Mouse (Mus musculus) limb, embryonic 11.5 days (tissue): ENCODE results near the gene B3gnt6. TPM values are rescaled to one million over a fixed set of nuclear protein-coding genes. Genes with fewer than 3 reads are reported as not detected.

Experiments used
- ATAC-seq: fragments of 200-750 bp; cut with Nextera tagmentation; 2 replicates; pipeline ENCODE4 v1.8.0; 2017; ENCODE audit warnings: low read depth; ENCODE audit not compliant: insufficient number of reproducible peaks, low FRiP score, low TSS enrichment
- DNase-seq: peaks from one replicate; pipeline ENCODE4 v3.0.0-alpha.2; 2015; ENCODE audit warnings: low spot score
- H3K27ac ChIP-seq: fragments of 300-500 bp; sonication (generic); replicated peaks from 2 replicates; pipeline ENCODE4 v1.5.1; 2014; ENCODE audit warnings: low read depth, mild to moderate bottlenecking, low read length
- H3K27me3 ChIP-seq: fragments of 300-500 bp; sonication (generic); 2 replicates; pipeline ENCODE4 v1.6.1; 2014; ENCODE audit warnings: mild to moderate bottlenecking, low read length, mixed read lengths; ENCODE audit not compliant: control insufficient read depth, insufficient read depth
- H3K36me3 ChIP-seq: fragments of 300-500 bp; sonication (generic); 2 replicates; pipeline ENCODE4 v1.6.1; 2014; ENCODE audit warnings: mild to moderate bottlenecking, low read length, moderate library complexity, mixed read lengths; ENCODE audit not compliant: control insufficient read depth, insufficient read depth
- H3K4me1 ChIP-seq: fragments of 300-500 bp; sonication (generic); 2 replicates; pipeline ENCODE4 v1.6.1; 2014; ENCODE audit warnings: low read length, mixed read lengths; ENCODE audit not compliant: control insufficient read depth, insufficient read depth
- H3K4me2 ChIP-seq: fragments of 300-500 bp; sonication (generic); 2 replicates; pipeline ENCODE4 v1.6.1; 2014; ENCODE audit warnings: low read depth, mild to moderate bottlenecking, moderate library complexity; ENCODE audit not compliant: severe bottlenecking
- H3K4me3 ChIP-seq: fragments of 300-500 bp; sonication (generic); 2 replicates; pipeline ENCODE4 v1.5.1; 2014; ENCODE audit warnings: low read depth, low read length
- H3K9ac ChIP-seq: fragments of 300-500 bp; sonication (generic); 2 replicates; pipeline ENCODE4 v1.6.1; 2014; ENCODE audit warnings: mild to moderate bottlenecking, low read length
- H3K9me3 ChIP-seq: fragments of 300-500 bp; sonication (generic); 2 replicates; pipeline ENCODE4 v1.6.1; 2016; ENCODE audit warnings: low read length; ENCODE audit not compliant: control insufficient read depth
- WGBS: fragments of 180-500 bp; shearing (Covaris S2); extraction: QIAGEN DNeasy Blood & Tissue Kit; methylation state at CpG from one replicate; pipeline ENCODE4 v1.1.7; 2014; 5-methylcytosine and 5-hydroxymethylcytosine counted together
- polyA plus RNA-seq: library from polyadenylated mRNA; unstranded; fragments of >200 nt; fragmentation: Nextera tagmentation; extraction: Ambion mirVana; gene quantifications from 2 replicates; pipeline ENCODE4 v1.2.1, GENCODE M21; 2014

B3gnt6 gene
- polyA plus RNA-seq, 1 experiment from 2014 or later, result not detected

GRCm38 (mm10) chr7:98160041-98160740 lies 39.1 kb downstream of the B3gnt6 start:
- Histone ChIP-seq H3K27ac (no peak overlapping the region), H3K4me3 (no peak overlapping the region), H3K4me2 (no peak overlapping the region), H3K9me3 (no peaks in the 10 kb centered on the region), H3K4me1 (peaks cover 17% of the 10 kb centered on the region), H3K9ac (no peak overlapping the region), H3K36me3 (no peaks in the 10 kb centered on the region; the same call in 1 of the 2 replicates), H3K27me3 (no peaks in the 10 kb centered on the region)
- WGBS, result 55% methylated on average over 8 of the region's 8 CpGs
- ATAC-seq (no peak), DNase-seq (no peak)

GRCm38 (mm10) chr7:98158481-98158880 lies 40.8 kb downstream of the B3gnt6 start:
- H3K27ac ChIP-seq, result no peak overlapping the region
- H3K27me3 ChIP-seq, result no peaks in the 10 kb centered on the region
- ATAC-seq (no peak), DNase-seq (peak; percentile 46)
- H3K4me1 ChIP-seq, result peaks cover 12% of the 10 kb centered on the region
- no peaks in the 10 kb centered on the region; the same call in 1 of the 2 replicates for H3K36me3 ChIP-seq
- H3K9me3 ChIP-seq, result no peaks in the 10 kb centered on the region
- no peak overlapping the region for H3K4me2 ChIP-seq
- no peak overlapping the region for H3K4me3 ChIP-seq
- no peak overlapping the region for H3K9ac ChIP-seq
- WGBS, result 38% methylated on average over 8 of the region's 8 CpGs

- Histone ChIP-seq H3K36me3 (no peaks in the 10 kb centered on the region; the same call in 1 of the 2 replicates), H3K4me1 (peaks cover 12% of the 10 kb centered on the region), H3K4me2 (no peak overlapping the region), H3K4me3 (no peak overlapping the region), H3K27me3 (no peaks in the 10 kb centered on the region), H3K9ac (no peak overlapping the region), H3K9me3 (no peaks in the 10 kb centered on the region), H3K27ac (no peak overlapping the region)
- 59% methylated on average over 5 of the region's 5 CpGs for WGBS
- ATAC-seq, result no peak
- no peak for DNase-seq
Observed at GRCm38 (mm10) chr7:98157636-98158332, 41.5 kb downstream of the B3gnt6 start.

GRCm38 (mm10) chr7:98156280-98156665 lies 43.0 kb downstream of the B3gnt6 start:
- H3K4me1 ChIP-seq, result peaks cover 15% of the 10 kb centered on the region
- H3K4me2 ChIP-seq, result no peak overlapping the region
- no peak overlapping the region for H3K4me3 ChIP-seq
- ATAC-seq (no peak), DNase-seq (no peak)
- no peaks in the 10 kb centered on the region; the same call in 1 of the 2 replicates for H3K36me3 ChIP-seq
- H3K9me3 ChIP-seq, result no peaks in the 10 kb centered on the region
- H3K27ac ChIP-seq, result no peak overlapping the region
- 64% methylated on average over 3 of the region's 3 CpGs for WGBS
- H3K9ac ChIP-seq, result no peak overlapping the region
- H3K27me3 ChIP-seq, result no peaks in the 10 kb centered on the region

GRCm38 (mm10) chr7:98155546-98156279 lies 43.6 kb downstream of the B3gnt6 start:
- no peak overlapping the region for H3K9ac ChIP-seq
- WGBS, result 34% methylated on average over 8 of the region's 8 CpGs
- no peaks in the 10 kb centered on the region for H3K27me3 ChIP-seq
- no peak overlapping the region for H3K4me2 ChIP-seq
- H3K27ac ChIP-seq, result no peak overlapping the region
- no peak overlapping the region for H3K4me3 ChIP-seq
- H3K9me3 ChIP-seq, result no peaks in the 10 kb centered on the region
- no peaks in the 10 kb centered on the region; the same call in 1 of the 2 replicates for H3K36me3 ChIP-seq
- no peak for ATAC-seq
- peaks cover 13% of the 10 kb centered on the region for H3K4me1 ChIP-seq
- DNase-seq, result peak; percentile 73

- no peaks in the 10 kb centered on the region for H3K36me3 ChIP-seq
- no peak overlapping the region for H3K4me3 ChIP-seq
- DNase-seq, result no peak
- no peaks in the 10 kb centered on the region for H3K9me3 ChIP-seq
- peaks cover 18% of the 10 kb centered on the region for H3K4me1 ChIP-seq
- H3K27me3 ChIP-seq, result no peaks in the 10 kb centered on the region
- no peak overlapping the region for H3K27ac ChIP-seq
- 79% methylated on average over 5 of the region's 5 CpGs for WGBS
- no peak overlapping the region for H3K9ac ChIP-seq
- ATAC-seq, result no peak
- H3K4me2 ChIP-seq, result no peak overlapping the region
Observed at GRCm38 (mm10) chr7:98153892-98154291, 45.4 kb downstream of the B3gnt6 start.

- no peaks in the 10 kb centered on the region for H3K27me3 ChIP-seq
- DNase-seq, result no peak
- H3K4me1 ChIP-seq, result peaks cover 18% of the 10 kb centered on the region
- H3K9ac ChIP-seq, result no peak overlapping the region
- no peak overlapping the region for H3K27ac ChIP-seq
- 36% methylated on average over 3 of the region's 3 CpGs for WGBS
- H3K9me3 ChIP-seq, result no peaks in the 10 kb centered on the region
- no peak overlapping the region for H3K4me2 ChIP-seq
- H3K36me3 ChIP-seq, result no peaks in the 10 kb centered on the region
- no peak for ATAC-seq
- H3K4me3 ChIP-seq, result no peak overlapping the region
Observed at GRCm38 (mm10) chr7:98153345-98153744, 45.9 kb downstream of the B3gnt6 start.

GRCm38 (mm10) chr7:98152400-98152799 lies 46.9 kb downstream of the B3gnt6 start:
- Histone ChIP-seq H3K27ac (no peak overlapping the region), H3K4me2 (no peak overlapping the region), H3K4me3 (no peak overlapping the region), H3K9me3 (no peaks in the 10 kb centered on the region), H3K4me1 (peaks cover 18% of the 10 kb centered on the region), H3K9ac (no peak overlapping the region), H3K27me3 (no peaks in the 10 kb centered on the region), H3K36me3 (no peaks in the 10 kb centered on the region)
- WGBS, result 28% methylated on average over 8 of the region's 8 CpGs
- ATAC-seq (no peak), DNase-seq (no peak)
